Mouse (Mus musculus) kidney, embryonic 14.5 days (tissue): ENCODE results near the gene Zcchc2. TPM values are rescaled to one million over a fixed set of nuclear protein-coding genes. Genes with fewer than 3 reads are reported as not detected.

Source experiments
- ATAC-seq: fragments of 200-750 bp; cut with Nextera tagmentation; 2 replicates; pipeline ENCODE4 v1.8.0; 2017; ENCODE audit warnings: moderate number of reproducible peaks, mild to moderate bottlenecking, moderate TSS enrichment, moderate library complexity; ENCODE audit not compliant: low FRiP score, low TSS enrichment
- H3K27ac ChIP-seq: fragments of 300-500 bp; sonication (generic); 2 replicates; pipeline ENCODE4 v1.5.1; 2014; ENCODE audit warnings: low read depth, mild to moderate bottlenecking, low read length, moderate library complexity, mixed read lengths
- H3K27me3 ChIP-seq: fragments of 300-500 bp; sonication (generic); 2 replicates; pipeline ENCODE4 v1.6.1; 2014; ENCODE audit warnings: mild to moderate bottlenecking, low read length; ENCODE audit not compliant: control insufficient read depth, insufficient read depth
- H3K36me3 ChIP-seq: fragments of 300-500 bp; sonication (generic); 2 replicates; pipeline ENCODE4 v1.6.1; 2014; ENCODE audit warnings: low read length, mixed read lengths; ENCODE audit not compliant: control insufficient read depth, insufficient read depth
- H3K4me1 ChIP-seq: fragments of 300-500 bp; sonication (generic); 2 replicates; pipeline ENCODE4 v1.6.1; 2014; ENCODE audit warnings: low read length, mixed read lengths; ENCODE audit not compliant: control insufficient read depth, insufficient read depth
- H3K4me2 ChIP-seq: fragments of 300-500 bp; sonication (generic); replicated peaks from 2 replicates; pipeline ENCODE4 v1.6.1; 2014; ENCODE audit warnings: low read depth, mild to moderate bottlenecking, low read length
- H3K4me3 ChIP-seq: fragments of 300-500 bp; sonication (generic); 2 replicates; pipeline ENCODE4 v1.5.1; 2014; ENCODE audit warnings: mild to moderate bottlenecking, low read length
- H3K9ac ChIP-seq: fragments of 300-500 bp; sonication (generic); 2 replicates; pipeline ENCODE4 v1.6.1; 2014; ENCODE audit warnings: low read depth, mild to moderate bottlenecking, low read length, moderate library complexity
- H3K9me3 ChIP-seq: fragments of 300-500 bp; sonication (generic); 2 replicates; pipeline ENCODE4 v1.6.1; 2016; ENCODE audit warnings: low read length; ENCODE audit not compliant: control insufficient read depth
- WGBS: fragments of 180-500 bp; shearing (Covaris S2); extraction: QIAGEN DNeasy Blood & Tissue Kit; methylation state at CpG from one replicate; pipeline ENCODE4 v1.1.7; 2014; 5-methylcytosine and 5-hydroxymethylcytosine counted together
- polyA plus RNA-seq: library from polyadenylated mRNA; unstranded; fragments of >200 nt; fragmentation: Nextera tagmentation; extraction: Ambion mirVana; gene quantifications from 2 replicates; pipeline ENCODE4 v1.2.1, GENCODE M21; 2014

Gene Zcchc2
- polyA plus RNA-seq, 1 experiment from 2014 or later = 5.0 TPM

GRCm38 (mm10) chr1:105962084-105962818 is 28.0 kb upstream of the Zcchc2 start:
- no peaks in the 10 kb centered on the region for H3K27me3 ChIP-seq
- 78% methylated on average over 7 of the region's 7 CpGs for WGBS
- H3K4me1 ChIP-seq = no peaks in the 10 kb centered on the region; the same call in 1 of the 2 replicates
- no peak overlapping the region for H3K9ac ChIP-seq
- ATAC-seq = no peak
- H3K36me3 ChIP-seq = no peaks in the 10 kb centered on the region
- no peaks in the 10 kb centered on the region for H3K9me3 ChIP-seq
- H3K4me3 ChIP-seq = no peak overlapping the region
- H3K27ac ChIP-seq = no peak overlapping the region
- no peak overlapping the region for H3K4me2 ChIP-seq

GRCm38 (mm10) chr1:105962852-105963251 is 27.4 kb upstream of the Zcchc2 start:
- Histone ChIP-seq H3K9ac (no peak overlapping the region), H3K9me3 (no peaks in the 10 kb centered on the region), H3K4me1 (no peaks in the 10 kb centered on the region; the same call in 1 of the 2 replicates), H3K4me2 (no peak overlapping the region), H3K27ac (no peak overlapping the region), H3K4me3 (no peak overlapping the region), H3K27me3 (no peaks in the 10 kb centered on the region), H3K36me3 (no peaks in the 10 kb centered on the region)
- no peak for ATAC-seq
- 91% methylated on average over 9 of the region's 9 CpGs for WGBS

GRCm38 (mm10) chr1:105964514-105964913 is 25.7 kb upstream of the Zcchc2 start:
- Histone ChIP-seq H3K4me3 (no peak overlapping the region), H3K9ac (no peak overlapping the region), H3K4me2 (no peak overlapping the region), H3K4me1 (no peaks in the 10 kb centered on the region; the same call in 1 of the 2 replicates), H3K27me3 (no peaks in the 10 kb centered on the region), H3K9me3 (no peaks in the 10 kb centered on the region), H3K36me3 (no peaks in the 10 kb centered on the region), H3K27ac (no peak overlapping the region)
- ATAC-seq = no peak
- WGBS = 36% methylated on average over 4 of the region's 4 CpGs

GRCm38 (mm10) chr1:105965189-105965588 is 25.0 kb upstream of the Zcchc2 start:
- no peak overlapping the region for H3K9ac ChIP-seq
- H3K27me3 ChIP-seq = no peaks in the 10 kb centered on the region
- WGBS = 69% methylated on average over 5 of the region's 5 CpGs
- no peak overlapping the region for H3K27ac ChIP-seq
- H3K4me3 ChIP-seq = no peak overlapping the region
- H3K36me3 ChIP-seq = no peaks in the 10 kb centered on the region
- H3K4me1 ChIP-seq = no peaks in the 10 kb centered on the region; the same call in 1 of the 2 replicates
- no peak overlapping the region for H3K4me2 ChIP-seq
- ATAC-seq = no peak
- H3K9me3 ChIP-seq = no peaks in the 10 kb centered on the region

- Histone ChIP-seq H3K9me3 (no peaks in the 10 kb centered on the region), H3K9ac (no peak overlapping the region), H3K4me2 (peak overlapping the region; percentile 10), H3K4me1 (no peaks in the 10 kb centered on the region), H3K36me3 (no peaks in the 10 kb centered on the region), H3K4me3 (peak overlapping the region; percentile 3; the same call in 1 of the 2 replicates), H3K27ac (peak overlapping the region; percentile 3; the same call in 1 of the 2 replicates), H3K27me3 (no peaks in the 10 kb centered on the region)
- ATAC-seq = peak; percentile 83
- WGBS = 21% methylated on average over 10 of the region's 10 CpGs
Measured at GRCm38 (mm10) chr1:105971490-105972170, 18.6 kb upstream of the Zcchc2 start.

- no peak overlapping the region for H3K27ac ChIP-seq
- H3K27me3 ChIP-seq = no peaks in the 10 kb centered on the region
- ATAC-seq = peak; percentile 56
- H3K9me3 ChIP-seq = no peaks in the 10 kb centered on the region
- no peak overlapping the region for H3K4me2 ChIP-seq
- 43% methylated on average over 2 of the region's 2 CpGs for WGBS
- no peak overlapping the region for H3K4me3 ChIP-seq
- no peak overlapping the region for H3K9ac ChIP-seq
- H3K36me3 ChIP-seq = no peaks in the 10 kb centered on the region
- no peaks in the 10 kb centered on the region for H3K4me1 ChIP-seq
Measured at GRCm38 (mm10) chr1:105974023-105974422, 16.2 kb upstream of the Zcchc2 start.

GRCm38 (mm10) chr1:105977446-105978094 is 12.6 kb upstream of the Zcchc2 start:
- no peak for ATAC-seq
- Histone ChIP-seq H3K4me1 (no peaks in the 10 kb centered on the region), H3K36me3 (no peaks in the 10 kb centered on the region), H3K4me2 (no peak overlapping the region), H3K27ac (no peak overlapping the region), H3K27me3 (no peaks in the 10 kb centered on the region), H3K4me3 (no peak overlapping the region), H3K9me3 (no peaks in the 10 kb centered on the region), H3K9ac (no peak overlapping the region)
- WGBS = 81% methylated on average over 7 of the region's 7 CpGs

- H3K27me3 ChIP-seq = no peaks in the 10 kb centered on the region
- H3K9me3 ChIP-seq = no peaks in the 10 kb centered on the region
- no peaks in the 10 kb centered on the region for H3K36me3 ChIP-seq
- 44% methylated on average over 6 of the region's 6 CpGs for WGBS
- peak overlapping the region; percentile 70; the same call in 1 of the 2 replicates for H3K27ac ChIP-seq
- no peak overlapping the region for H3K4me2 ChIP-seq
- no peaks in the 10 kb centered on the region for H3K4me1 ChIP-seq
- no peak for ATAC-seq
- H3K9ac ChIP-seq = no peak overlapping the region
- H3K4me3 ChIP-seq = no peak overlapping the region
Measured at GRCm38 (mm10) chr1:105980849-105981610, 9.2 kb upstream of the Zcchc2 start.
